Mouse (Mus musculus) MEL (cell line): ENCODE data around the gene Dlgap3. TPM values are rescaled to one million over a fixed set of nuclear protein-coding genes. Genes with fewer than 3 reads are reported as not detected.
A peak's percentile ranks its signal among the peaks of the same experiment; 100 is the strongest.

Source experiments
- DNase-seq: peaks from one replicate; pipeline ENCODE4 v3.0.0; 2011; ENCODE audit warnings: low read depth, low spot score
- H3K27ac ChIP-seq: 2 replicates; pipeline ENCODE4 v1.5.1; 2012; ENCODE audit warnings: low read depth, mild to moderate bottlenecking, control low read depth, low read length, moderate library complexity; ENCODE audit not compliant: control insufficient read depth
- H3K27me3 ChIP-seq, 2 experiments: fragments of 150-350 bp in 1 of 2; sonication (generic) in 1 of 2; 2 replicates each; pipeline ENCODE4 v1.6.1; 2012; ENCODE audit warnings: low read length in 2 of 2, mild to moderate bottlenecking in 2 of 2, improper control_type of control experiment in 1 of 2, moderate library complexity in 1 of 2; ENCODE audit not compliant: insufficient read depth in 2 of 2, control insufficient read depth in 1 of 2
- H3K36me3 ChIP-seq, 2 experiments: 2 replicates each; pipeline ENCODE4 v1.6.1; 2012 to 2014; ENCODE audit warnings: low read length in 2 of 2, improper control_type of control experiment in 1 of 2, inconsistent platforms in 1 of 2, mild to moderate bottlenecking in 1 of 2; ENCODE audit not compliant: insufficient read depth in 2 of 2, control insufficient read depth in 1 of 2
- H3K4me1 ChIP-seq, 2 experiments: fragments of 150-350 bp in 1 of 2; sonication (generic) in 1 of 2; 2 replicates each; pipeline ENCODE4 v1.6.1; 2012; ENCODE audit warnings: low read length in 2 of 2, improper control_type of control experiment in 1 of 2, mild to moderate bottlenecking in 1 of 2; ENCODE audit not compliant: insufficient read depth in 2 of 2, control insufficient read depth in 1 of 2
- H3K4me3 ChIP-seq, 2 experiments: fragments of 150-350 bp in 1 of 2; sonication (generic) in 1 of 2; 2 replicates each; pipeline ENCODE4 v1.5.1; 2012; ENCODE audit warnings: low read depth in 2 of 2, low read length in 2 of 2, mild to moderate bottlenecking in 2 of 2, moderate library complexity in 2 of 2, control low read depth in 1 of 2, improper control_type of control experiment in 1 of 2; ENCODE audit not compliant: control insufficient read depth in 1 of 2, insufficient read depth in 1 of 2
- H3K79me2 ChIP-seq: 2 replicates; pipeline ENCODE4 v1.6.1; 2012; ENCODE audit warnings: mild to moderate bottlenecking, low read length, moderate library complexity; ENCODE audit not compliant: control insufficient read depth, poor library complexity, insufficient read depth
- H3K9ac ChIP-seq: 2 replicates; pipeline ENCODE4 v1.6.1; 2012; ENCODE audit warnings: low read depth, mild to moderate bottlenecking, control low read depth, low read length, moderate library complexity; ENCODE audit not compliant: control insufficient read depth, poor library complexity, severe bottlenecking
- H3K9me3 ChIP-seq: fragments of 150-350 bp; sonication (generic); replicated peaks from 2 replicates; pipeline ENCODE4 v1.6.1; 2012; ENCODE audit warnings: mild to moderate bottlenecking, low read length, improper control_type of control experiment, moderate library complexity; ENCODE audit not compliant: insufficient read depth
- BHLHE40 ChIP-seq: IDR thresholded peaks from 2 replicates; pipeline ENCODE4 v1.6.1; 2012; ENCODE audit warnings: low read depth, mild to moderate bottlenecking, inconsistent platforms, low read length, improper control_type of control experiment, borderline replicate concordance
- CHD1 ChIP-seq: IDR thresholded peaks from 2 replicates; pipeline ENCODE4 v1.6.1; 2012; ENCODE audit warnings: low read depth, mild to moderate bottlenecking, inconsistent platforms, low read length, improper control_type of control experiment
- CHD2 ChIP-seq: IDR thresholded peaks from 2 replicates; pipeline ENCODE4 v1.6.1; 2011; ENCODE audit warnings: low read length, improper control_type of control experiment
- CTCF ChIP-seq, 3 experiments: IDR thresholded peaks in 2 of 3; conservative IDR thresholded peaks in 1 of 3; 2 replicates each; pipeline ENCODE4 v1.5.1; 2011 to 2012; ENCODE audit warnings: low read length in 3 of 3, low read depth in 2 of 3, mild to moderate bottlenecking in 2 of 3, improper control_type of control experiment in 1 of 3, inconsistent platforms in 1 of 3, mixed read lengths in 1 of 3, moderate library complexity in 1 of 3; ENCODE audit not compliant: control insufficient read depth in 1 of 3, insufficient read depth in 1 of 3, poor library complexity in 1 of 3, severe bottlenecking in 1 of 3
- E2F4 ChIP-seq: IDR thresholded peaks from 2 replicates; pipeline ENCODE4 v1.6.1; 2011; ENCODE audit warnings: low read depth, low read length, improper control_type of control experiment, borderline replicate concordance
- ETS1 ChIP-seq: IDR thresholded peaks from 2 replicates; pipeline ENCODE4 v1.6.1; 2012; ENCODE audit warnings: low read depth, mild to moderate bottlenecking, inconsistent platforms, low read length, improper control_type of control experiment, moderate library complexity
- GABPA ChIP-seq: IDR thresholded peaks from 2 replicates; pipeline ENCODE4 v1.6.1; 2012; ENCODE audit warnings: low read depth, mild to moderate bottlenecking, inconsistent platforms, low read length, improper control_type of control experiment, moderate library complexity
- HCFC1 ChIP-seq: IDR thresholded peaks from 2 replicates; pipeline ENCODE4 v1.6.1; 2012; ENCODE audit warnings: low read depth, mild to moderate bottlenecking, inconsistent platforms, low read length, improper control_type of control experiment, moderate library complexity
- KAT2A ChIP-seq: conservative IDR thresholded peaks from 2 replicates; pipeline ENCODE4 v1.6.1; 2012; ENCODE audit warnings: low read depth, low read length, improper control_type of control experiment, inconsistent platforms
- MAFK ChIP-seq: IDR thresholded peaks from 2 replicates; pipeline ENCODE4 v1.6.1; 2011; ENCODE audit warnings: low read depth, mild to moderate bottlenecking, low read length, improper control_type of control experiment, borderline replicate concordance
- MAZ ChIP-seq: IDR thresholded peaks from 2 replicates; pipeline ENCODE4 v1.6.1; 2012; ENCODE audit warnings: low read depth, mild to moderate bottlenecking, inconsistent platforms, low read length, improper control_type of control experiment
- MEF2A ChIP-seq: IDR thresholded peaks from 2 replicates; pipeline ENCODE4 v1.6.1; 2014; ENCODE audit warnings: low read depth, mild to moderate bottlenecking, inconsistent platforms, low read length, improper control_type of control experiment; ENCODE audit not compliant: poor library complexity, insufficient replicate concordance, severe bottlenecking; ENCODE audit errors: extremely low read depth
- MXI1 ChIP-seq: IDR thresholded peaks from 2 replicates; pipeline ENCODE4 v1.6.1; 2011; ENCODE audit warnings: mild to moderate bottlenecking, low read depth, low read length, improper control_type of control experiment
- POLR2AphosphoS2 ChIP-seq: IDR thresholded peaks from 2 replicates; pipeline ENCODE4 v1.6.1; 2011; ENCODE audit warnings: low read length, improper control_type of control experiment
- RAD21 ChIP-seq: IDR thresholded peaks from 2 replicates; pipeline ENCODE4 v1.6.1; 2011; ENCODE audit warnings: mild to moderate bottlenecking, low read depth, low read length, improper control_type of control experiment
- RCOR1 ChIP-seq: IDR thresholded peaks from 2 replicates; pipeline ENCODE4 v1.6.1; 2012; ENCODE audit warnings: low read depth, mild to moderate bottlenecking, inconsistent platforms, low read length, improper control_type of control experiment
- SIN3A ChIP-seq: IDR thresholded peaks from 2 replicates; pipeline ENCODE4 v1.6.1; 2012; ENCODE audit warnings: low read length, improper control_type of control experiment, inconsistent platforms
- SMC3 ChIP-seq: IDR thresholded peaks from 2 replicates; pipeline ENCODE4 v1.6.1; 2011; ENCODE audit warnings: low read depth, low read length, improper control_type of control experiment
- TBP ChIP-seq: IDR thresholded peaks from 2 replicates; pipeline ENCODE4 v1.8.0; 2011; ENCODE audit warnings: low read depth, low read length, improper control_type of control experiment
- USF2 ChIP-seq, 2 experiments: IDR thresholded peaks; 2 replicates each; pipeline ENCODE4 v1.6.1; 2011 to 2012; ENCODE audit warnings: improper control_type of control experiment in 2 of 2, low read length in 2 of 2, borderline replicate concordance in 1 of 2, inconsistent platforms in 1 of 2, low read depth in 1 of 2, mild to moderate bottlenecking in 1 of 2; ENCODE audit not compliant: insufficient read depth in 1 of 2
- ZC3H11A ChIP-seq: IDR thresholded peaks from 2 replicates; pipeline ENCODE4 v1.6.1; 2012; ENCODE audit warnings: low read depth, mild to moderate bottlenecking, inconsistent platforms, low read length, improper control_type of control experiment
- ZKSCAN1 ChIP-seq: IDR thresholded peaks from 2 replicates; pipeline ENCODE4 v1.6.1; 2012; ENCODE audit warnings: low read depth, mild to moderate bottlenecking, inconsistent platforms, low read length, improper control_type of control experiment, moderate library complexity
- polyA plus RNA-seq, 2 experiments: library from polyadenylated mRNA; stranded (reverse) in 1 of 2; unstranded in 1 of 2; fragments of >175 nt in 1 of 2; fragments of >200 nt in 1 of 2; gene quantifications; 2 replicates each; pipeline versions ENCODE4 v1.2.1 to v1.2.4; 2012; ENCODE audit warnings: low replicate concordance in 2 of 2, low read depth in 1 of 2; ENCODE audit not compliant: insufficient read length in 2 of 2, insufficient read depth in 1 of 2, missing spikeins in 1 of 2
- total RNA-seq: library from RNA; depleted of rRNA; stranded (reverse); fragments of 300-350 nt; gene quantifications from 2 replicates; pipeline ENCODE4 v1.2.3, GENCODE M21; 2012

Gene Dlgap3
- total and polyA plus RNA-seq, 3 experiments: not detected

- DNase-seq: peak; percentile 86
- Histone ChIP-seq H3K4me3 (no peak overlapping the region), H3K27me3 (no peaks in the 10 kb centered on the region), H3K36me3 (no peaks in the 10 kb centered on the region; a peak in 1 of 4 replicates), H3K9ac (no peak overlapping the region), H3K4me1 (peaks cover 0 to under 1% of the 10 kb centered on the region in 2 experiments; a peak in 1 of 4 replicates), H3K27ac (no peak overlapping the region), H3K79me2 (no peaks in the 10 kb centered on the region), H3K9me3 (no peaks in the 10 kb centered on the region)
- no peak for TF ChIP-seq BHLHE40
- TF ChIP-seq E2F4: no peak
- TF ChIP-seq CTCF (IDR thresholded peaks at IDR 0.05 in 2 of 3, conservative IDR thresholded peaks at IDR 0.05 in 1 of 3; ENCODE audit: control insufficient read depth in 1 of 3, insufficient read depth in 1 of 3, low read depth in 2 of 3, low read length in 3 of 3, poor library complexity in 1 of 3, severe bottlenecking in 1 of 3): peak; percentile 77 to 100 (median 82)
- no peak for TF ChIP-seq GABPA
- no peak for TF ChIP-seq MEF2A
- TF ChIP-seq SMC3: peak; percentile 74
- TF ChIP-seq TBP: no peak
- TF ChIP-seq MAFK: no peak
- TF ChIP-seq ETS1: no peak
- 0 out of 2 replicates have a peak, but pooled peaks have one; percentile 36 for TF ChIP-seq MAZ
- TF ChIP-seq RCOR1: 0 out of 2 replicates have a peak, but pooled peaks have one; percentile 14
- no peak for TF ChIP-seq MXI1
- TF ChIP-seq ZC3H11A: peak; percentile 57; the same call in 1 of the 2 replicates
- TF ChIP-seq HCFC1: no peak
- peak; percentile 75 for TF ChIP-seq RAD21
- TF ChIP-seq SIN3A: peak; percentile 56; the same call in 1 of the 2 replicates
These were observed 80.8 kb downstream of the Dlgap3 start for GRCm38 (mm10) chr4:127249701-127250349.

GRCm38 (mm10) chr4:127251963-127252585 lies 83.1 kb downstream of the Dlgap3 start:
- no peak overlapping the region for H3K27ac ChIP-seq
- no peaks in the 10 kb centered on the region for H3K9me3 ChIP-seq
- TF ChIP-seq BHLHE40 (no peak), E2F4 (no peak), ZKSCAN1 (no peak), MEF2A (no peak), CHD1 (no peak), POLR2AphosphoS2 (no peak), MAFK (no peak), GABPA (no peak), KAT2A (no peak), USF2 (IDR thresholded peaks at IDR 0.05; ENCODE audit: borderline replicate concordance in 1 of 2, insufficient read depth in 1 of 2, low read depth in 1 of 2, low read length in 2 of 2) (no peak), CHD2 (no peak)
- TF ChIP-seq, all 39 proteins: peak for 0
- Histone ChIP-seq H3K79me2 (no peaks in the 10 kb centered on the region), H3K4me3 (no peak overlapping the region), H3K4me1 (no peaks in the 10 kb centered on the region), H3K36me3 (no peaks in the 10 kb centered on the region), H3K27me3 (no peaks in the 10 kb centered on the region), H3K9ac (no peak overlapping the region)
- no peak for DNase-seq
